Mouse (Mus musculus): ENCODE measurements around the gene Nkiras1.

Gene Nkiras1

GRCm38 (mm10) chr14:18280375-18280774, 9.4 kb downstream of the Nkiras1 start:
- DNase-seq, result no peak

GRCm38 (mm10) chr14:18284581-18284980, 13.6 kb downstream of the Nkiras1 start:
- no peak for DNase-seq

- DNase-seq, result no peak
Observed at GRCm38 (mm10) chr14:18285476-18285875, 14.5 kb downstream of the Nkiras1 start.

- DNase-seq, result no peak
Observed at GRCm38 (mm10) chr14:18286441-18286840, 15.5 kb downstream of the Nkiras1 start.

- DNase-seq, result no peak
Observed at GRCm38 (mm10) chr14:18287391-18287790, 16.5 kb downstream of the Nkiras1 start.

GRCm38 (mm10) chr14:18292111-18292510, 21.2 kb downstream of the Nkiras1 start:
- no peak for DNase-seq

GRCm38 (mm10) chr14:18292578-18292977, 21.6 kb downstream of the Nkiras1 start:
- DNase-seq, result no peak

- no peak for DNase-seq
Observed at GRCm38 (mm10) chr14:18297441-18297840, 26.5 kb downstream of the Nkiras1 start.

GRCm38 (mm10) chr14:18298874-18299273, 27.9 kb downstream of the Nkiras1 start:
- DNase-seq, result no peak

- no peak for DNase-seq
Observed at GRCm38 (mm10) chr14:18300676-18301075, 29.7 kb downstream of the Nkiras1 start.

- no peak for DNase-seq
Observed at GRCm38 (mm10) chr14:18301591-18301990, 30.7 kb downstream of the Nkiras1 start.

- DNase-seq, result no peak
Observed at GRCm38 (mm10) chr14:18302750-18303149, 31.8 kb downstream of the Nkiras1 start.

GRCm38 (mm10) chr14:18303262-18303661, 32.3 kb downstream of the Nkiras1 start:
- DNase-seq, result no peak

GRCm38 (mm10) chr14:18304165-18304564, 33.2 kb downstream of the Nkiras1 start:
- no peak for DNase-seq

GRCm38 (mm10) chr14:18317457-18318411, 46.8 kb downstream of the Nkiras1 start:
- DNase-seq, result no peak

- DNase-seq, result peak; percentile 23
Observed at GRCm38 (mm10) chr14:18326968-18327672, 56.2 kb downstream of the Nkiras1 start.

- DNase-seq, result peak; percentile 30
Observed at GRCm38 (mm10) chr14:18330789-18331692, 60.1 kb downstream of the Nkiras1 start.

- peak; percentile 66 for DNase-seq
Observed at GRCm38 (mm10) chr14:18331693-18332131, 60.8 kb downstream of the Nkiras1 start, which contains the start of gene Ube2e1. Gene Ube2e1, minus strand, starts transcription at chr14:18331859.

All from cerebellum, adult 8-10 months (tissue).